Mouse (Mus musculus): ENCODE measurements around the gene Lrrc25. TPM values are rescaled to one million over a fixed set of nuclear protein-coding genes. Genes with fewer than 3 reads are reported as not detected.
A peak's percentile ranks its signal among the peaks of the same experiment; 100 is the strongest.

Lrrc25 gene
- total RNA-seq, 2 experiments from 2014 or later, result 2.3 to 11.7 TPM

- ATAC-seq (replicated peaks; ENCODE audit: low FRiP score, poor library complexity, severe bottlenecking), result peak; percentile 75
These were observed 4.1 kb upstream of the Lrrc25 start for GRCm38 (mm10) chr8:70611849-70612248.

GRCm38 (mm10) chr8:70613763-70614162, 2.2 kb upstream of the Lrrc25 start:
- no peak for ATAC-seq (replicated peaks; ENCODE audit: low FRiP score, poor library complexity, severe bottlenecking)

GRCm38 (mm10) chr8:70614469-70614868, 1.5 kb upstream of the Lrrc25 start:
- no peak for ATAC-seq (replicated peaks; ENCODE audit: low FRiP score, poor library complexity, severe bottlenecking)

- no peak for ATAC-seq (replicated peaks; ENCODE audit: low FRiP score, poor library complexity, severe bottlenecking)
These were observed 674 bp upstream of the Lrrc25 start for GRCm38 (mm10) chr8:70615281-70615680.

DNA sequence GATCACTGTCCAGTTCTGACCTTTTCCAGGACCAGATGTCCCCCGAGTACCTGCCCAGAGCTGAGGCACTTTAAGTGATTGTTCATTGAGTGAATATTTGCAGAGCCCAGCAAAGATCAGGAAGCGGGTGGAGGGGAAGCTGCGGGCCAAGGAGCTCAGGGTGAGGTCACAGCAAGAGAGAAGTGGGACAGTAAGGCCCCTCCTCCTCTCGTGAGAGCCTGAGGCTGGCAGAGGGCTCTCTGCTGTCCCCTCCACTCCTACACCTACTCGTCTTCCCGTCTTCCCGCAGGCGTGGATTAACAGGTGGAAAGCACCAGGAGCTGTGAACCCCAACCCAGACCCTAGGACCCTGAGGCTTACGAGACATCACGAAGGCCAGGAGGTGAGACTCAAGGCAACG, 690 bp downstream of the Lrrc25 start:
- no peak for ATAC-seq (replicated peaks; ENCODE audit: low FRiP score, poor library complexity, severe bottlenecking)

- ATAC-seq (replicated peaks; ENCODE audit: low FRiP score, poor library complexity, severe bottlenecking), result no peak
These were observed 2.0 kb downstream of the Lrrc25 start for GRCm38 (mm10) chr8:70617985-70618384.

DNA sequence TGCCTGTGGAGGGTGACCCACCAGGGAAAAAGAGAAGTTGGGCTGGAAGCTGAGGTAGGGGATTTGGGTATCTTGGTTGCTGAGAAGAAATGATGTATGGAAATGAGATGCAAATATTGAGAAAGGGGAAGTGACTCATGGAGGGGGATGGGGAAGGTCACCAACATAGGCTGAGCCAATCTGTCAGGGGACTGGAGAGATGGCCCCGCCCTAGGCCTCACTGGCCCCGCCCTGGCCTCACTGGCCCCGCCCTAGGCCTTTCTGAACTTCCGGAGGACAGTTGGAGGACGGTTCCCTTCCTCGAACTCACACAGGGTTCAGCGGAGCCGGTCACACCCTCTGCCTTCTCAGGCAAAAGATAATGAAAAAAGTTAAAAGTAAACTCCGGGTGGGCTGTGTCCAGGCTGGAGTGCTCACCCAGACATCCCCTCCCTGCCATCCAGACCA, 3.0 kb downstream of the Lrrc25 start:
- ATAC-seq (replicated peaks; ENCODE audit: low FRiP score, poor library complexity, severe bottlenecking), result peak; percentile 82

- ATAC-seq (replicated peaks; ENCODE audit: low FRiP score, poor library complexity, severe bottlenecking), result peak; percentile 62
These were observed 6.3 kb downstream of the Lrrc25 start for GRCm38 (mm10) chr8:70622220-70622619.

DNA sequence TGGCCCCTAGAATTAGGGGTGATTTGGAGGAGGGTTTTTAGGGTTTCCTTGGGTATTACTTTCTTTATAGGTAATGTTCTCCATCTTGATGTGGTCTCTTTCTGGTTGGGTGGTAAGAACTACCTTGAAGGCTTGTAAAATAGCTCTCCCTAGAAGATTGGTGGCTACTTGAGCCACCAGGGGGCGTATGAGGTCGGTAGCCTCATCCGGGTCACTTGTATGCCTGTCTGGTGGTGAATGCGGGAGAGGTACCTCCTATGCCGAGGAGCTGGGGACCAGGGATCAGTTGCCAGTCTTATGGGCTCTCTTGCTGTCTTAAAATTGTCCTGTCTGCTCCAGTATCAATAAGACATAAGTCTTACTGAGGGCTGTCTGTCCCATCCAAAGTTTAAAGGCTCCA, 9.1 kb downstream of the Lrrc25 start:
- no peak for ATAC-seq (replicated peaks; ENCODE audit: low FRiP score, poor library complexity, severe bottlenecking)

DNA sequence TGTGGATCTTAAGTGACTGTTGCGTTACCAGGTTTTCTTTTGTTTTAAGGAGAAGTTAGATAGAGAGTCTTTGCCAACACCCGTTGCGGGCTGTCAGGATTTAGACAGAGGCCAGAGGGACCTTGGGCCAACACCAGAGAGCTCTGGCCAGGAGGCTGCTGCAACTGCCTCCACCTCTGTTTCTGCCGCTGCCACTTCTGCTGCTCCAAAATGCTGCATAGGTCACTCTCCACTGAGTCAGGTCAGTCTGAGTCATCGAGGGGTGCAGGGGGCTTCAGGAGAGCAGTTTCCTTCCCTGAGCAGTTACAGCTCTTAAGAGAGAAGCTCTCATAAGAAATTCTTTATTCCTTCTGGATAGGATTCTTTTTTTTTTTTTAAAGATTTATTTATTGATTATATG, 11.1 kb downstream of the Lrrc25 start:
- ATAC-seq (replicated peaks; ENCODE audit: low FRiP score, poor library complexity, severe bottlenecking), result no peak

GRCm38 (mm10) chr8:70628986-70629490, 13.1 kb downstream of the Lrrc25 start:
- no peak for ATAC-seq (replicated peaks; ENCODE audit: low FRiP score, poor library complexity, severe bottlenecking)

GRCm38 (mm10) chr8:70629574-70630531, 13.9 kb downstream of the Lrrc25 start:
- ATAC-seq (replicated peaks; ENCODE audit: low FRiP score, poor library complexity, severe bottlenecking), result peak; percentile 75

GRCm38 (mm10) chr8:70630532-70631381, 14.8 kb downstream of the Lrrc25 start:
- ATAC-seq (replicated peaks; ENCODE audit: low FRiP score, poor library complexity, severe bottlenecking), result no peak

DNA sequence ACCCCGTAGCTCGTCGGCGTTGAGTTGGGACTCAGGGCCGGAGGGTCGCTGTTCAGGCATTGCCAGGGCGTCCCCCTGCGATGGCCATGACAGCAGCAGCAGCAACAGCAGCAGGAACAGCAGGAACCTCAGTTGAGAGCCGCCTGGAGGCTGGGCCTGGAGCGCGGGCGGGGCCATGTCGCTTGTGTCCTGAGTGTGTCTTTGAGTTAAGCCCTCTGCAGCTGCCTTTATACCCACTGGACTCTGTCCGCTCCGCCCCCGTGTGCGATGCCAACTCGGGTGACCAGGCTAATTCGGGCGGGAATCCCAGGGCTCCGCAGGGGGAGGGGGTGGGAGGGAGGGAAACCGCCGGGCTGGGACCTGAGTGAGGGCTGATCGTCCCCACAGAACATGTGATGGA, 15.5 kb downstream of the Lrrc25 start:
- ATAC-seq (replicated peaks; ENCODE audit: low FRiP score, poor library complexity, severe bottlenecking), result no peak

GRCm38 (mm10) chr8:70632346-70632892, 16.5 kb downstream of the Lrrc25 start, which contains the start of gene Gdf15:
Gdf15 (minus strand) TSS chr8:70632456.
- ATAC-seq (replicated peaks; ENCODE audit: low FRiP score, poor library complexity, severe bottlenecking), result no peak

DNA sequence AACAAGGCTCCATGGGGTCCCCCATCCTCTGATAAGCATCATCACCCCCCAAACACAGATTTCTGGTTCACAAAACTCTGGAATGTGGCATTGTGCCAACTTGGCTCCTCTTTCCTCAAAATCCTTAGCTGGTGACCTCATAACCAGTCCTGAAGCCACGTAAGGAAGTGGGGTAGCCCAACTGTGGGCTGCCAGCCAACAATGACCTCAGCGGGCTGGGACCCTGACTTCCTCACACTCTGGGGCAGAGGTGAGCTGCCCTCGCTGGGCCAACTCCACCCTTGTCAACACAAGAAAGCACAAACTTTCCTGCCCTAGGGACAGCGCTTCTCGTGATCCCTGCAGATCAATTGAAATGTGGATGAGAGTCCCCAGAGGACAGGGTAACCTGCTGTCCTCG, 18.1 kb downstream of the Lrrc25 start:
- no peak for ATAC-seq (replicated peaks; ENCODE audit: low FRiP score, poor library complexity, severe bottlenecking)

GRCm38 (mm10) chr8:70635527-70635926, 19.6 kb downstream of the Lrrc25 start:
- ATAC-seq (replicated peaks; ENCODE audit: low FRiP score, poor library complexity, severe bottlenecking), result peak; percentile 41

DNA sequence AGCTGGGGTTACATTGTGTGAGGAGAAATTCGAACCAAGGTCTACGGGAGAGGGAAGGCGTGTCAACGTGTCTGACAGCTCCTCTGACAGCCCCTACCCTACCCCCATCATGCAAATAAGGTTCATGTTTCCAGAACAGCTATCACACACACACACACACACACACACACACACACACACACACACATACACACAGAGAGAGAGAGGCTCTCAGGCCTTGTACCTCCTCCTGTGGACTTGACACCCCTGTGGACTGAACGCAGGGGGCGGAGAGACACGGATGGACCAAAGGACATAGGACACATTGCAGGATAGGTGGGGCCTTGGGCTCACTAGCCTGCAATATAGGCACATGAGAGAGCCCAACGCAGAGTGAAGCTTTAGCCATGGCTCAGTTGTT, 20.9 kb downstream of the Lrrc25 start:
- no peak for ATAC-seq (replicated peaks; ENCODE audit: low FRiP score, poor library complexity, severe bottlenecking)

GRCm38 (mm10) chr8:70638752-70639151, 22.8 kb downstream of the Lrrc25 start:
- ATAC-seq (replicated peaks; ENCODE audit: low FRiP score, poor library complexity, severe bottlenecking), result no peak

DNA sequence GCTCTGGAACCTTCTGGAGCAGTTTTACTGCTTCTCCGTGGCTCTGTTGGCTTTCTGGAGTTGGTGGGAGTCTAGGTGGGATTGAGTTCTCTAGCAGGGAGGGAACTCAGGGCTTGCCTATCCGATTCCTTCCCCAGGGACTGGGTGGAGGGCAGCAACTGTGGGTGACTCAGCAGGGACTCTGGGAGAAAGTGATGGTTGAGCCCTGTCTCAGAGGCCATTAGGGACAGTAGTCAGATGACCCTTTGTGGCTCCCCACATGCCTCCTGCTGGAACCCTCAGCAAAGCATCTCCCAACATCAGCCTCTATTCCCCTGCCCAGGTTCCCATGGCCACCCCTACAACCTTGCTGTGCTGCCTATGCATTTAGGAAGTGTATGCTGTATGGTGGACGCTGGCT, 27.1 kb downstream of the Lrrc25 start:
- ATAC-seq (replicated peaks; ENCODE audit: low FRiP score, poor library complexity, severe bottlenecking), result no peak
